Mouse (Mus musculus): ENCODE measurements at regions not wholly inside any gene's neighbourhood (a gene's known extent, or its start where the extent isn't known, plus 50 kb on each side); places are given as distances from the start of the nearest gene placed in this dataset.

GRCm38 (mm10) chr17:54065187-54065795, 74.8 kb upstream of the Sult1c1 start:
- no peak overlapping the region for H3K9ac ChIP-seq (replicated peaks; ENCODE audit: low read depth, low read length)
- no peaks in the 10 kb centered on the region for H3K27me3 ChIP-seq (replicated peaks; ENCODE audit: control insufficient read depth, insufficient read depth, low read length)
- H3K4me2 ChIP-seq (ENCODE audit: low read length): no peak overlapping the region
- H3K36me3 ChIP-seq (ENCODE audit: control insufficient read depth, insufficient read depth): no peaks in the 10 kb centered on the region
- H3K4me1 ChIP-seq (replicated peaks; ENCODE audit: control insufficient read depth, insufficient read depth, low read length): no peaks in the 10 kb centered on the region
- ATAC-seq: peak; percentile 55; the same call in 1 of the 2 replicates
- no peak overlapping the region for H3K27ac ChIP-seq (ENCODE audit: low read length)
- WGBS: 33% methylated on average over 4 of the region's 4 CpGs
- no peak overlapping the region for H3K4me3 ChIP-seq (replicated peaks; ENCODE audit: low read length)
- H3K9me3 ChIP-seq (ENCODE audit: control insufficient read depth, low read length): no peaks in the 10 kb centered on the region

- WGBS: 36% methylated on average over 7 of the region's 7 CpGs
- no peak overlapping the region for H3K27ac ChIP-seq (ENCODE audit: low read length)
Measured at GRCm38 (mm10) chr17:54061280-54061679, 70.8 kb upstream of the Sult1c1 start.

More at GRCm38 (mm10) chr17:54061280-54061679, 70.8 kb upstream of the Sult1c1 start:
- Histone ChIP-seq H3K27me3 (replicated peaks; ENCODE audit: control insufficient read depth, insufficient read depth, low read length) (no peaks in the 10 kb centered on the region), H3K4me1 (replicated peaks; ENCODE audit: control insufficient read depth, insufficient read depth, low read length) (no peaks in the 10 kb centered on the region), H3K36me3 (ENCODE audit: control insufficient read depth, insufficient read depth) (no peaks in the 10 kb centered on the region), H3K9me3 (ENCODE audit: control insufficient read depth, low read length) (no peaks in the 10 kb centered on the region), H3K4me3 (replicated peaks; ENCODE audit: low read length) (no peak overlapping the region), H3K4me2 (ENCODE audit: low read length) (no peak overlapping the region), H3K9ac (replicated peaks; ENCODE audit: low read depth, low read length) (no peak overlapping the region)
- no peak for ATAC-seq
